Mouse (Mus musculus): ENCODE results near the gene Irgm1.
A peak's percentile ranks its signal among the peaks of the same experiment; 100 is the strongest.

GRCm38 (mm10) chr11:48851270-48851995 lies 20.1 kb downstream of the Irgm1 start:
- TF ChIP-seq CTCF (IDR thresholded peaks at IDR 0.05; ENCODE audit: low read depth, low read length): peak; percentile 53
- no peak for TF ChIP-seq POLR2A (IDR thresholded peaks at IDR 0.05; ENCODE audit: insufficient read depth, low read length)

Data from ES-Bruce4 (cell line).